ENCODE assay signal across 9 mouse cellular contexts in the genomic region with DNA sequence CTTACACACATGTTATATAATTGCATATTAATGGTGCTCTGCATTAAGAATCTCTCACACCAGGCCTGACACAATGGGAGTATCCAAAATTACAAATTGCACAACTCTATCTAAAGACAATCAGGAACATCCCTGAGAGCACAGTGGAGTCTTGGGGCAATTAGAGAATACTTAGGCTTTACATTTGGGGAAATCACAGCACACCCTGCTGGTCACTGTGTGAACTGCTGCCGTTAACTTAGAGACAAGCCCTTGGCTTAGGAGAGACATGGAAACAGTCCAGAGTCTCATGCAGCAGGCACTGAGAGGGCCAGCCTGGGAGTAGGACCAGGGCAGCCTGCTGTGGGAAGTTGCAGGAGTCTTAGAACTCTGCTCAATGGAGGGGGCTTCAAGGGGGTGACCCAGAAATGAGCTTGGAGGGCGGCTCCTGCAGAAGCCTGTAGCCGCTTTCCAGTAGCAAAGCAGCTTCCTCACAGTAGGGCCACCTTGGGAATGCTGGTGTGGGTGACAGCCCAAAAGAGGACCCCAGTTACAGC. TPM values are rescaled to one million over a fixed set of nuclear protein-coding genes. Genes with fewer than 3 reads are reported as not detected.
DNase-seq lines count a peak whose midpoint lies in the region; ATAC-seq and TF ChIP-seq lines count a peak whose summit lies in the region.
"Had no signal": no experiment of that assay in that cellular context is flagged by ENCODE, and none has a peak within 500 bp of the region (broad histone marks: within the 10 kb centered on the region; RNA-seq: fewer than 3 reads in every experiment).

No protein-coding gene starts in this region.

- H3K4me3 ChIP-seq in heart, postnatal 0 days (ENCODE audit: low read depth, low read length) = no peak overlapping the region
- no peak overlapping the region for H3K4me3 ChIP-seq in heart, embryonic 11.5 days (ENCODE audit: low read depth, low read length)

- 65% methylated on average over 3 of the region's 3 CpGs for WGBS in heart, postnatal 0 days
- 58% methylated on average over 3 of the region's 3 CpGs for WGBS in heart, embryonic 11.5 days (ENCODE audit: insufficient replicate concordance)

- TF ChIP-seq EP300 in heart, postnatal 0 days (IDR thresholded peaks at IDR 0.05; ENCODE audit: low read depth) = no peak

- H3K4me1 ChIP-seq in heart, postnatal 0 days (ENCODE audit: control insufficient read depth, insufficient read depth) = no peaks in the 10 kb centered on the region
- no peaks in the 10 kb centered on the region for H3K4me1 ChIP-seq in heart, embryonic 11.5 days (ENCODE audit: control insufficient read depth, insufficient read depth, low read length)

- no peak for ATAC-seq in heart, postnatal 0 days (ENCODE audit: insufficient read depth, low read depth)
- ATAC-seq in heart, embryonic 11.5 days (replicated peaks; ENCODE audit: insufficient number of reproducible peaks, low FRiP score, low TSS enrichment) = no peak

- no peaks in the 10 kb centered on the region for H3K27me3 ChIP-seq in heart, postnatal 0 days (ENCODE audit: control insufficient read depth, insufficient read depth, low read length)
- no peaks in the 10 kb centered on the region for H3K27me3 ChIP-seq in heart, embryonic 11.5 days (ENCODE audit: control insufficient read depth, insufficient read depth, low read length)

- peaks cover 6% of the 10 kb centered on the region; the same call in 1 of the 2 replicates for H3K9me3 ChIP-seq in heart, postnatal 0 days (replicated peaks; ENCODE audit: control insufficient read depth, low read length)
- H3K9me3 ChIP-seq in heart, embryonic 11.5 days (replicated peaks; ENCODE audit: control insufficient read depth, low read length) = peaks cover 5% of the 10 kb centered on the region; the same call in 1 of the 2 replicates

- no peak overlapping the region for H3K9ac ChIP-seq in heart, postnatal 0 days (replicated peaks; ENCODE audit: low read depth, low read length)
- H3K9ac ChIP-seq in heart, embryonic 11.5 days (ENCODE audit: low read depth, low read length) = no peak overlapping the region

- no peak overlapping the region for H3K27ac ChIP-seq in heart, postnatal 0 days (ENCODE audit: low read depth)
- no peak overlapping the region for H3K27ac ChIP-seq in heart, embryonic 11.5 days (ENCODE audit: low read depth, low read length)

- no peak overlapping the region for H3K4me2 ChIP-seq in heart, postnatal 0 days (ENCODE audit: low read depth, low read length)
- no peak overlapping the region for H3K4me2 ChIP-seq in heart, embryonic 11.5 days

- H3K36me3 ChIP-seq in heart, postnatal 0 days (replicated peaks; ENCODE audit: control insufficient read depth, insufficient read depth, low read length) = no peaks in the 10 kb centered on the region
- H3K36me3 ChIP-seq in heart, embryonic 11.5 days (ENCODE audit: control insufficient read depth, insufficient read depth, low read length) = no peaks in the 10 kb centered on the region

- peak; percentile 68 for TF ChIP-seq CTCF in heart, postnatal 0 days (IDR thresholded peaks at IDR 0.05; ENCODE audit: low read depth)

- no peak for DNase-seq in heart, postnatal 0 days (ENCODE audit: low spot score)
- peak; percentile 23 to 43 for DNase-seq in urinary bladder, postnatal 36 days (ENCODE audit: low spot score in 2 of 2)
- no peak for DNase-seq in urinary bladder, postnatal 10 days (ENCODE audit: low spot score)
- peak; percentile 14 for DNase-seq in cerebellum, adult 8-10 months
- peak; percentile 39 for DNase-seq in heart, postnatal 4 days
- DNase-seq in lung, postnatal 14 days = peak; percentile 49
- peak; percentile 43 for DNase-seq in thymus, postnatal 25 days

RNA-seq across cellular contexts. Expression of gene Oas1f, which starts 2.5 kb away (rescaled TPM):
- not detected in 2 replicates for total RNA-seq in heart, postnatal 0 days (2014; rRNA removed; ENCODE audit: low replicate concordance)
- not detected in 2 replicates for polyA plus RNA-seq in heart, postnatal 0 days (2015; fragmentation: Nextera tagmentation; extraction: Ambion mirVana)
- polyA plus RNA-seq in heart, embryonic 11.5 days (2014; fragmentation: Nextera tagmentation; extraction: Ambion mirVana) = not detected in 2 replicates
- not detected for total RNA-seq in heart, postnatal 4 days (2021)
- polyA plus RNA-seq: liver, embryonic 16.5 days had no signal

RNA-seq across cellular contexts. Expression of gene Oas1h, which starts 11.6 kb away (rescaled TPM):
- total RNA-seq in heart, postnatal 0 days (2014; rRNA removed; ENCODE audit: low replicate concordance) = not detected in 2 replicates
- polyA plus RNA-seq in heart, postnatal 0 days (2015; fragmentation: Nextera tagmentation; extraction: Ambion mirVana) = not detected in 2 replicates
- polyA plus RNA-seq in heart, embryonic 11.5 days (2014; fragmentation: Nextera tagmentation; extraction: Ambion mirVana) = not detected in 2 replicates
- total RNA-seq in heart, postnatal 4 days (2021) = not detected
- polyA plus RNA-seq: liver, embryonic 16.5 days had no signal

RNA-seq across cellular contexts. Expression of gene Oas1c, which starts 37.4 kb away (rescaled TPM):
- 0.34 and 1.6 TPM in 2 replicates for total RNA-seq in heart, postnatal 0 days (2014; rRNA removed; ENCODE audit: low replicate concordance)
- 0.83 and 0.92 TPM in 2 replicates for polyA plus RNA-seq in heart, postnatal 0 days (2015; fragmentation: Nextera tagmentation; extraction: Ambion mirVana)
- 0.49 and 0.54 TPM in 2 replicates for polyA plus RNA-seq in heart, embryonic 11.5 days (2014; fragmentation: Nextera tagmentation; extraction: Ambion mirVana)
- total RNA-seq in heart, postnatal 4 days (2021) = under 1 TPM; 0.36 to 0.91 TPM

RNA-seq across cellular contexts. Expression of gene Oas1g, which starts 37.7 kb away (rescaled TPM):
- total RNA-seq in heart, postnatal 0 days (2014; rRNA removed; ENCODE audit: low replicate concordance) = 0.73 and 4.5 TPM in 2 replicates
- polyA plus RNA-seq in heart, postnatal 0 days (2015; fragmentation: Nextera tagmentation; extraction: Ambion mirVana) = 0.52 TPM in 2 replicates
- polyA plus RNA-seq in heart, embryonic 11.5 days (2014; fragmentation: Nextera tagmentation; extraction: Ambion mirVana) = not detected in 2 replicates
- not detected for total RNA-seq in heart, postnatal 4 days (2021)

RNA-seq across cellular contexts. Expression of gene Oas1e, which starts 54.3 kb away (rescaled TPM):
- not detected in 2 replicates for total RNA-seq in heart, postnatal 0 days (2014; rRNA removed; ENCODE audit: low replicate concordance)
- not detected in 2 replicates for polyA plus RNA-seq in heart, postnatal 0 days (2015; fragmentation: Nextera tagmentation; extraction: Ambion mirVana)
- polyA plus RNA-seq in heart, embryonic 11.5 days (2014; fragmentation: Nextera tagmentation; extraction: Ambion mirVana) = not detected in 2 replicates
- not detected for total RNA-seq in heart, postnatal 4 days (2021)

Comparison
In these comparisons a context has a peak if more than half of its experiments do, and no peak if none do; other contexts are left out.
1. DNase-seq: peak in urinary bladder, postnatal 36 days (2 of 2), cerebellum, adult 8-10 months (single experiment), heart, postnatal 4 days (single experiment), lung, postnatal 14 days (single experiment) and thymus, postnatal 25 days (single experiment); none in heart, postnatal 0 days (single experiment) and urinary bladder, postnatal 10 days (single experiment).